Mouse (Mus musculus): ENCODE results near the gene Pcnx.

The Pcnx gene

DNA sequence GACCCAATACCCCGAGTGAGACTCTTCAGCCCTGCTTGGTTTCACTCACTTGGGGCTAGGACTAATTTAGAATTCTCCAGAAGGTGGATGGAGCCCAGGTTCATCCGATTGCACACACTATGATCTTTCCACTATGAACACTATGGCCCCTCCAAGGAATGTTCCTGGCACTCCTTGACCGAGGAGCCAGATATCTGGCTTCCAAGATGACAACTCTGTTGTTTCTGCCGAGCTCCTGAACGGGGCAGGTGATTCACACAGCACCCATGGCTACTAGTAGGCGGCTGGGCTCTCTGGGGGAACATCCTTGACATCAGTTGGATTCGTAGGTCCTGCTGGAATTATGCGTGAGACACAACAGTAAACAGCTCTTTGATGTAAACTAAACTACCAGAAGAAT lies 4.8 kb upstream of the Pcnx start:
- DNase-seq (ENCODE audit: low spot score in 2 of 2) = no peak

- no peak for DNase-seq (ENCODE audit: low spot score in 2 of 2)
These were observed 3.1 kb upstream of the Pcnx start for GRCm38 (mm10) chr12:81856696-81857095.

GRCm38 (mm10) chr12:81857251-81857650 lies 2.6 kb upstream of the Pcnx start:
- no peak for DNase-seq (ENCODE audit: low spot score in 2 of 2)

DNA sequence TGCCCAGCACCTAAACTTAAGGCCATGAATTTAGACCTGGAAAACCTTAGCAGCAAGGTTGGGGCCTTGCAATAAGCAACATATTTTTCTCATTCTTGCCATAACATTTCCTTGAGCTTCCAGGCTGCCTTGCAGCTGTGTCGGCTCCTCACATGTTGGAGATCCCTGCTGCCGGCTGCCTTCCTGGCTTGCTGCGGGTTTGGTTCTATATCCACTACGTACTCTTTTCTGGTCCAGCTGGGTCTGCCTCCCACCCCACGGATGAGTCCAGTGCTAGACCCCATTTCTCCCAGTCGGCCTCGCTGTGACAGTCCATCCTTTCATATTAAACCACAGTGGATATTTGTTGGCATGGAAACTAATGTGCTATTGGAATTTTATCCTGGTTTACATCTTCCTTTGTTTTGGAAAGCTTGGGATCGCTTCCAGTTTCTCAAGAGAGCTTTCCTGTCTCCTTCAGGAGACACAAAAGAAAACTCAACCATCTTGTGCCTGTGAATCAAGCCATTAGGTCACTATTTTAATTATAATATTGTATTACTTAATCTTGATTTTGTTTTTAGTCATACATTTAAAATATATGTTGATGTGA lies 1.7 kb upstream of the Pcnx start:
- no peak for DNase-seq (ENCODE audit: low spot score in 2 of 2)

GRCm38 (mm10) chr12:81860308-81861181 lies 722 bp downstream of the Pcnx start:
- peak; percentile 59 to 68 for DNase-seq (ENCODE audit: low spot score in 2 of 2)

DNA sequence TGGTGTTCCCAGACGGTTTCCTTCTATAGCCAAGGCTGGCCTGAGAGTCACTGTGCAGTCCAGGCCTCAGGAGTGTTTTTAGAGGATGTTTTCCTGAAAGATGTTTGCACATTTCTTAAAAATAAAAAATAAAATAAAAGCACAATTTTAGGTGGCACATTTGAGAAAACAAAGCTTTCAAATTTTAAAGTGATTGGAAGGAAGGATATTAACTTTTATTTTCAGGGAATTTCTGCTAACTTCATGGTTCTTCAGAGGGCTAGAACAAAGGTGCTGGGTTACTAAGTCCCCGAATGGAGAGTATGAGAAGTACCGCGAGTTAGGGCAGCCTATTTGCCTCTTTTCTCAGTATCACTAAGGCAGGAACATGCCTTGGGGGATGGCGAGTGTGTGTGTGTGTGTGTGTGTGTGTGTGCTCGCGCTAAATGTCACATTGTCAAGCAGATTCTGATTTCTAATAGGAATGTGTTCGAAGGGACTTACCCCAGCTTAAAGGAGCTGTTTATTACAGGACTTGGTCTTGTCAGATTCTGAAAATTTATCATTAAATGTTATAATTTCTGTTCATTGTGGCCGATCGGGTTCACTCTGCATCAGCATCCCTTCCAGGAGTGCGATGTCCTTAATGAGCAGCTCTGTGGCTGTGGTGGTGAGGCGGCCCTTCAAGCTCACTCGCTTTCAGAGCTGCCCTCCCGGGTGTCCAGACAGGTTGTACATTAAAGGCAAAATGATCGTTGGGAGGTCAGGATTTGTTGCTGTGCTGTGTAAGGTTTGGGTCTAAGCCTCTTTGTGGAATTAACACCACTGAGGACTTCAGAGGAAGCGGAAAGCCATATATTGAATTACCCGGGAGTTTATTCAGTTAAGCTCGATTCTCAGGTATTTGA lies 1.6 kb downstream of the Pcnx start:
- no peak for DNase-seq (ENCODE audit: low spot score in 2 of 2)

DNA sequence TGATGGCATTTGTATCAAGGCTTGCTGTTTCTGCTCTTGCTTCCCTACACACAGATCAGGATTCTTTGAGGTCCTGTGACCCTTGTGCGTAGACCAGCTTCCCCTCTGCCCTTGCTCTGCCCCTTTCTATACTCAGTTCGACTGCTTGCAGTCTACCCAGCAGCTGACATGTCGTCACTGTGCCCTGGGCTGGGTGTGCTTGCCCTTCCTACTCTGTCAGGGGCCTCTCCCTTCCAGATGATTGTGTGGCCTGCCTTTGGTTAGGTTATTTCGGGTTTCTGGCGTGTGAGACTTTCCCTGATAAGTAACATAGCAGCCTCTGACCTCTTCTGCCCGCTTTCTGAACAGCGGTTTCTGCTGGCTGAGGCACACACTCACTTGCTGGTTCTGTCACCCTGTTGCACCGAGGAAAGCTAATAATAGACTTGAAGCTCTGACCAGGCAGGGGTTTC lies 2.6 kb downstream of the Pcnx start:
- no peak for DNase-seq (ENCODE audit: low spot score in 2 of 2)

- DNase-seq (ENCODE audit: low spot score in 2 of 2) = no peak
These were observed 4.1 kb downstream of the Pcnx start for GRCm38 (mm10) chr12:81863949-81864348.

DNA sequence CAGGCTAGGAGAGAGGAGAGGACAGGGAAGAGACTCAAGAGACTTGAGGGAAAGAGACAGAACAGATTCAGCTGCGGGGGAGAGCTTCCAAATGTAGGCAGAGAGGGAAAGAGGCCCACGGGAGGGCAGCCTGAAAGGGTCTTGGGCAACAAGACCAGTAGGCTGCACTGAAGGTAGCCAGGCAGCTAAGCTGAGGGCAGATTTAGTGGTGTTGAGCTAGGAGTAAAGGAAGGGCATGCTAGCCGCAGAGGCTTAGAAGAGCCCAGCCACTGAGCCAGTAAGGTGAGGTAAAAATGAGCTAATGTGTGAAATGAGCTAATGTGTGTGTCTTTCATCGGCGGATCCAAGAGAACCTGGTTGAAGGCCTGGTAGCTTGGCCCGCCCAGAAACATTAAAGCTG lies 5.4 kb downstream of the Pcnx start:
- DNase-seq (ENCODE audit: low spot score in 2 of 2) = no peak

DNA sequence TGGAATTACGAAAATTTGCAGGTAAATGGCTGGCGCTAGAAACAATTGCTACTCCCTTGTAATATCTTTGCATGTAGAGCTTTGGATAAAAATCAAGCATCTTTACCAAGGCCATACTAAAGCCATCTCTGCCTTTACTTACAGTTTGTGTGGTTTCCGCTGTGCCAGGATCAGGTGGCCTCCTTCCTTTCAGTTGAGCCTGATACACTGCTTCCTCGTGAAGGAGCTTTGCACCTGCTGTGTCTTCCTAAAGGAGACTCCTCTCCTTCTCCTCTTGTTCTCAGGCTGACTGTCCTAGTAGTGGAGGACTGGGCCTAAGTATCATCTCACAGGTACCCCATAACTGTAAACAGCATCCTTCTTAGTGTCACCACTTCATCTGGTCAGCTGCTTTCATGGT lies 7.5 kb downstream of the Pcnx start:
- no peak for DNase-seq (ENCODE audit: low spot score in 2 of 2)

- no peak for DNase-seq (ENCODE audit: low spot score in 2 of 2)
These were observed 9.6 kb downstream of the Pcnx start for GRCm38 (mm10) chr12:81869205-81869940.

DNA sequence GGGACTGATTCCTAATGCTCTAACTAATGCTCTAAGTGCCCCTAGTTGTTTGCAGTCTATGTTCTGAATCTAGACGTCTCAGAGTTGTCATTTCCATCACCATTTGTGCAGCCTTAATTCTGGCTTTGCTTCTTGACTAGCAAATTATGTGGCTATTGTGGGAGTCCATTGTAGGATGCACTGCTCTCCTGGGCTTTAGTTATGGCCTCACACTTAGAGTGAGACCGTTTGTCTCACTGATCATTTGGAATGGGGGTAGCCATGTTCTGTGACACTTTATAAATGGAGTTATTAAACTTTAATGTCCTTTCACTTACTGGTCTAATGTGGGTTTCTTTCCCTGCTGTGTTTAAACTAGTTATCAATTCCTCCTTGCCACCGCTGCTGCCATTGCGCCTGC lies 13.5 kb downstream of the Pcnx start:
- DNase-seq (ENCODE audit: low spot score in 2 of 2) = no peak

DNA sequence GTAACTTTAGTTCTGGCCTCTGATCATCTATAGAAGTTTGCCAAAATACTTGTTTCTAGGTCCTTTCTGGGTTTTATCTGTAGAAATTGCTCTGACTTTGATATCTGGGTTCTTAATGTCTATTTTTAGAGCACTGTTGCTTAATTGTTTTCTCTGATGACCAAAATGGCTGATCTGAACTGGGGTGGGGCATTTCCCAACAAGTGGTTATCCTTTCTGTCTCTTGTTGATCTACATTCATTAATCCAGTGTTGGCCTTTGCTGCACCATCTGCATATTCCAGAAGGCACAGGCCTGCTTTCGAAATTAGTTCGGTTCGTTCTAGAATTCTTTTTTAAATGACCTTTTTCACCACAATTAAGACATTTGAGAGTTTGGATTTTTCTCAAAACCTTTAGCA lies 20.3 kb downstream of the Pcnx start:
- DNase-seq (ENCODE audit: low spot score in 2 of 2) = no peak

DNA sequence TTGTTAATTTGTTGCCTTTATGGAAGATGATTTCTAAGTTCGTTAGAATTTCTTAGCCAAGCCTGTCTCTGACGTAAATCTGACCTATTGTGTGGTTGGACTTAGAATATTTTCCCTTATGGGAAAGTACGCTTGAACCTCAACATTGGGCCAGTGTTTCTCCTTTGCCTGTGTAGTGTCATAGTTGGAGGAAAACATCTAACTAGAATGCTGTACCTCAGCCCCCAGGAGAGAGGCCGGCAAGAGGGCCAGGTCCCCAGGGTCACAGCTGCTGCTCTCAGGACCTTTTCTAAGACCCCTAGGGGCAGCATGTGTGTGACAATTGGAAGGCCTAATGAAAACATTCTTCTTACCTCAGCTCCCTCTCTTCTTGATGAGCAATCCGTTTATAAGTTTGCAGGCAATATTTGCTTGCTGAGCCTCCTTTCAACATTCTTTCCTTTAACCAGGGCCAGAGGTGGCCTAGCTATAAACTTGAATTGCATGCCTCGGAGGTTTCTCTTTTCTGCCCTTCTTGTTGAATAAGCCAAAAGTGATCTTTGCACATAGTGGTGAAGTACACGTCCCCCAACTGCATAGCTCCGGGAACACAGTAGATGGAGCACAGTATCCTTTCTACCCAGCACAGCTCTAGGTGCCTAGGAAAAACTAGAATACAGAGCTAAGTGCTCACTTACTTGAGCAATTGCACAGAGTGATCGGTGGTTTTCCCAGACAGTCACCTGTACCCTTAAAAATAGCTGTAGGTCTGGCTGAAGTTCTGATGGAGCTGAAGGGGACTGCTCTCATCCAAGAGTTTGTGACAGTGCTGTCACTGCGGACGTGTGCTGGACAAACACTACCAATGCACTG lies 23.7 kb downstream of the Pcnx start:
- DNase-seq (ENCODE audit: low spot score in 2 of 2) = no peak

GRCm38 (mm10) chr12:81884107-81884398 lies 24.2 kb downstream of the Pcnx start:
- DNase-seq (ENCODE audit: low spot score in 2 of 2) = no peak

DNA sequence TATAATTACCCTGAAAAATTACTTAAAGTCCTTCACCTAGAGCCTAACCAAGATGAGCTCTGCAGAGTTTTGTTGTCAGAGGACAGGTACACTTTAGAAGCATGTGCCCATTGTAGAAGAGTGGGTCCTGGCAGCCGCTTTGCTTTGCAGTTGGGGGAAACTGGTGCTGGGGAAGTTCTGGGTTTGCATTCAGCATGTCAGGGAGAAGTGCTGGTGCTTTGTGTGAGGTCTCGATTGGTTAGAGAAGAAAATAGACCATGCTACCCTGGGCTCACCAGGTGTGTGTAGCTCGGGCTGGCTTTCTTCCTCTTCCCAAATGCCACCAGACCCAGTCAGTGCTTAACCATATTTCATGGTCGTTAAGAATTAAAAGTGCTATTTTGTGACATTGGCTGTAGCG lies 25.2 kb downstream of the Pcnx start:
- DNase-seq (ENCODE audit: low spot score in 2 of 2) = no peak

GRCm38 (mm10) chr12:81885982-81886381 lies 26.2 kb downstream of the Pcnx start:
- no peak for DNase-seq (ENCODE audit: low spot score in 2 of 2)

- DNase-seq (ENCODE audit: low spot score in 2 of 2) = no peak
These were observed 29.1 kb downstream of the Pcnx start for GRCm38 (mm10) chr12:81888954-81889353.

- DNase-seq (ENCODE audit: low spot score in 2 of 2) = no peak
These were observed 32.1 kb downstream of the Pcnx start for GRCm38 (mm10) chr12:81891946-81892345.

GRCm38 (mm10) chr12:81894311-81894710 lies 34.5 kb downstream of the Pcnx start:
- DNase-seq (ENCODE audit: low spot score in 2 of 2) = peak; percentile 37 to 51

DNA sequence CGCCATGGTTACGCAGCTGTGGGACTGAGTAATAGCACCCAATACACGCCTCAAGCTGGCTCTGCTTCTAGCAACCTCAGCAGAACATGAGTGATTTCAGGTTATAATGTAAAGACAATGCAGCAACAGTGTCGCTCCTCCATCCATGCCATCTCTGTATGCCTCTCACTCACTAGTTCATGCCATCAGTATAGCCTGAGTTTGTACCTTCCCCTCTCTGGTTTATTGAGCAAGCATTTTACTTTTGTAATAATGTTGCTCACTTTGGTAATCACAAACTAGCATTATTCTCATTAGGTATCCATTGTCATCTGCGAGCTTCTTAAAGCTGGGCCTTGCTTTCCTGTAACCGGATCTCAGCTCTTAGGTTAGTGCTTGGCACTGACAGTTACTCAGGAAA lies 36.2 kb downstream of the Pcnx start:
- peak in 1 of 2 experiments; percentile 21 for DNase-seq (ENCODE audit: low spot score in 2 of 2)
